Mouse (Mus musculus): ENCODE measurements around the gene Tmem60.

Gene Tmem60

GRCm38 (mm10) chr5:20906191-20906590 is 24.2 kb downstream of the Tmem60 start:
- no peak for DNase-seq (ENCODE audit: low read depth, low spot score)

GRCm38 (mm10) chr5:20911741-20912140 is 29.8 kb downstream of the Tmem60 start:
- no peak for DNase-seq (ENCODE audit: low read depth, low spot score)

- no peak for DNase-seq (ENCODE audit: low read depth, low spot score)
Observed at GRCm38 (mm10) chr5:20913372-20914275, 31.6 kb downstream of the Tmem60 start.

GRCm38 (mm10) chr5:20918967-20919366 is 37.0 kb downstream of the Tmem60 start:
- no peak for DNase-seq (ENCODE audit: low read depth, low spot score)

GRCm38 (mm10) chr5:20919566-20919965 is 37.6 kb downstream of the Tmem60 start:
- no peak for DNase-seq (ENCODE audit: low read depth, low spot score)

- no peak for DNase-seq (ENCODE audit: low read depth, low spot score)
Observed at GRCm38 (mm10) chr5:20924608-20925007, 42.6 kb downstream of the Tmem60 start.

- no peak for DNase-seq (ENCODE audit: low read depth, low spot score)
Observed at GRCm38 (mm10) chr5:20925451-20925850, 43.5 kb downstream of the Tmem60 start.

- DNase-seq (ENCODE audit: low read depth, low spot score) = no peak
Observed at GRCm38 (mm10) chr5:20929669-20930151, 47.7 kb downstream of the Tmem60 start.

- DNase-seq (ENCODE audit: low read depth, low spot score) = no peak
Observed at GRCm38 (mm10) chr5:20930430-20930829, 48.4 kb downstream of the Tmem60 start.

GRCm38 (mm10) chr5:20931300-20931699 is 49.3 kb downstream of the Tmem60 start:
- DNase-seq (ENCODE audit: low read depth, low spot score) = no peak

- no peak for DNase-seq (ENCODE audit: low read depth, low spot score)
Observed at GRCm38 (mm10) chr5:20932585-20932984, 50.6 kb downstream of the Tmem60 start.

- no peak for DNase-seq (ENCODE audit: low read depth, low spot score)
Observed at GRCm38 (mm10) chr5:20935934-20936333, 53.9 kb downstream of the Tmem60 start.
